Mouse (Mus musculus): ENCODE results near the gene C5ar1.
"Not testable (repeated sequence)": the region's sequence is repeated elsewhere in the genome, so short reads cannot be mapped to it uniquely, and the experiment has no call there.

Gene C5ar1

DNA sequence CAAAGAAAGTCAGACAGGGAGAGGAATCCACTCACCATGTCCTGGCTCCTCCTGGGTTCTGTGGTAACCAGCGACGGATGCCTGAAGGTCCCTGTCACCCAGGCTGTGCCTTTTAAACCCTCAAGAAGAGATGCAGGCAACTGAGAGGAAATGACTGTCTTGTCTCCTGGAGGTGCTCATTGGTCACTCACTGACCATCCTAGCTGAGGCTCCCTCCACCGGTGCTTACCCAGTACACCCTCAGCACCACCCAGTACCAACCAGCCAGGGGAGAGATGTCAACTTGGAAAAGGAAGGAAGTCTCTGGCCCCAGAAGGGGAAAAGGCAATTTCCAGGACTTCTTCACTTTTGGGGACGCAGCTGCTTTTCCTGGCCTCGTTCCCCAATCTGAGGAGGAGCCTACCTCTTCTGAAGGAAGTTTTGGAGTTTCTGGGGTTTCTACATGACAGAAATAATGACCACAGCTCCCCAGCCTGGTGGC is at the start of gene C5ar1:
TSS of gene C5ar1 (minus strand) at position 431 of the 481 bp plus-strand sequence.
- no peak for DNase-seq (ENCODE audit: low read depth, low spot score)

GRCm38 (mm10) chr7:16308555-16309317 is 49.4 kb upstream of the C5ar1 start:
- DNase-seq (ENCODE audit: low read depth, low spot score): peak; percentile 45

DNA sequence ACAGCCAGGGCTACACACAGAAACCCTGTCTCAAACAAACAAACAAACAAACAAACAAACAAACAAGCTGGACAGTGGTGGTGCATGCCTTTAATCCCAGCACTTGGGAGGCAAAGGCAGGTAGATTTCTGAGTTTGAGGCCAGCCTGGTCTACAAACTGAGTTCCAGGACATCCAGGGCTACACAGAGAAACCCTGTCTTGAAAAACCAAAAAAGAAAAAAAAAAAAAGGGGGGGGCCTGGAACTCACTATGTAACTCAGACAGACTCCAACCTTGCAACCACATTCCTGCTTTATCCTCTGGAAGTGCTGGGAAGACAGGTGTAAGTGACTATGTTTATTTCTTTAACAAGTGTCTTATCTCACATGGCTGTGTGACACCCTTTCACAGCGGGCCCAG is 48.8 kb upstream of the C5ar1 start, which contains the start of gene Bbc3:
TSS of gene Bbc3 (plus strand) at position 301 of the 400 bp plus-strand sequence.
- DNase-seq (ENCODE audit: low read depth, low spot score): not testable (repeated sequence)

DNA sequence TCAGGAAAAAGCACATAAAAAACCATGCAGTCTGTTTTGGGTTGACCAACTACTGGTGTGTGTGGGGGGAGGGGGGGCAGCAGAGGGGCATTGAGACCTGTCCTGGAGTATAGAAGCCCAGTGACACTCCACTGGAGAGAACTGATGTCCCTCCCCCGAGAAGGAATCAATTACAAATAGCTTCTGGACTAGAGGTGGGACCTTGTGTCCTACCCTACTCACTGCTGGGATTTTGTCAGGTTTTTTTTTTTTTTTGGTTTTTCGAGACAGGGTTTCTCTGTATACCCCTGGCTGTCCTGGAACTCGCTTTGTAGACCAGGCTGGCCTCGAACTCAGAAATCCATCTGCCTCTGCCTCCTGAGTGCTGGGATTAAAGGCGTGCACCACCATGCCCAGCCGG is 47.8 kb upstream of the C5ar1 start:
- DNase-seq (ENCODE audit: low read depth, low spot score): not testable (repeated sequence)

GRCm38 (mm10) chr7:16299419-16300035 is 40.2 kb upstream of the C5ar1 start:
- DNase-seq (ENCODE audit: low read depth, low spot score): no peak

DNA sequence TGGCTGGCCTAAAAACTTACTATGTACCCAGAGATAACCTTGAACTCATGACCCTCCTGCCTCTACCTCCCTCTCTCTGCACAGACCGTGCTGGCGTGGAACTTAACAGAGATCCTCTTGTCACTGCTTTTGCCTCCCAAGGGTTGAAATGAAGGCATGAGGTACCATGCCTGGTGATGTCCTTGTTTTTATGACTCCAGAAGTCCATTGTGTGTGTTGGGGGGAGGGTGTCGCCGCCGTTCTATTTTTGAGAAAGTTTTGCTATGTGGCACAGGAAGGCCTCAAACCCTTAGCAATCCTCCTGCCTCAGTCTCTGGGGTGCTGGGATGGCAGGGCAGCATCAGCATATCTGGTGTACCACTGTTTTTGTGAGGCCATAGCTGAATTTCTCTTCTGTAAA is 39.6 kb upstream of the C5ar1 start:
- DNase-seq (ENCODE audit: low read depth, low spot score): no peak

- DNase-seq (ENCODE audit: low read depth, low spot score): no peak
Measured at GRCm38 (mm10) chr7:16297616-16298015, 38.3 kb upstream of the C5ar1 start.

GRCm38 (mm10) chr7:16296766-16297390 is 37.5 kb upstream of the C5ar1 start:
- peak; percentile 93 for DNase-seq (ENCODE audit: low read depth, low spot score)

- no peak for DNase-seq (ENCODE audit: low read depth, low spot score)
Measured at GRCm38 (mm10) chr7:16296146-16296545, 36.8 kb upstream of the C5ar1 start.

GRCm38 (mm10) chr7:16295321-16295900 is 36.1 kb upstream of the C5ar1 start:
- DNase-seq (ENCODE audit: low read depth, low spot score): peak; percentile 83

DNA sequence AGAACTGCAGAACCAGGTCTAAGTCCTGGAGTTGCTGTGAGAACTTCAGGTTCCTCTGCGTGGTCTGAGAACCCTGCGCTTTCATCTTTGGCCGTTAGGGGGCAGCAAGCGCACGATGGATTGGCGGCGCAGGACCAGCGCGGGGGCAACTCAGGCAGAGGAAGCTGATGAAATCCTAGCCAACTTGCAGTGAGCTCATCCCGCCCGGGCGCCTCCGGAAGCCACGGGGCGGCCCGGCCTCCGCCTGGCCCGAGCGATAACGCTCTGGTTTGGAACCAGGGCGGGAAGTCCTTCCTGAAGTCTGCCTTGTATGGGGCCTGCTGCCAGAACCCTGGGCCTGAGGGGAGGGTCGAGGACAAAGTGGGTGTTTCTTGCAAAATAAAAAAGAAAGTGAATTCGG is 35.5 kb upstream of the C5ar1 start:
- peak; percentile 90 for DNase-seq (ENCODE audit: low read depth, low spot score)

GRCm38 (mm10) chr7:16294346-16294745 is 35.0 kb upstream of the C5ar1 start:
- DNase-seq (ENCODE audit: low read depth, low spot score): no peak

- DNase-seq (ENCODE audit: low read depth, low spot score): no peak
Measured at GRCm38 (mm10) chr7:16287791-16288190, 28.5 kb upstream of the C5ar1 start.

DNA sequence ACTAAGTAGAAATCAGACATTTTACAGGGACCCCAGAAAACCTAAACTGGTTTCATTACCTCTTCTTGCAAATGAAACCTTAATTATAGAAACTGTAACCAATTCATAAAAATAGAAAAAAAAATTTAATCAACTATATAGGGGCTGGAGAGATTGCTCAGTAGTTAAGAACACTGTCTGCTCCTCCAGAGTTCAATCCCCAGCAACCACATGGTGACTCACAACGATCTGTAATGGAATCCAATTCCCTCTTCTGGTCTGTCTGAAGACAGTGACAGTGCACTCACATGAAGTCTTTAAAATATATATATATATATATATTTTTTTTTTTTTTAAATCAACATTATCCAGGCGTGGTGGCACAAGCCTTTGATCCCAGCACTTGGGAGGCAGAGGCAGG is 27.7 kb upstream of the C5ar1 start:
- no peak for DNase-seq (ENCODE audit: low read depth, low spot score)

- DNase-seq (ENCODE audit: low read depth, low spot score): peak; percentile 98
Measured at GRCm38 (mm10) chr7:16286026-16286961, 27.0 kb upstream of the C5ar1 start, which contains the start of gene Ccdc9. TSS of gene Ccdc9 (minus strand) at chr7:16286795.

GRCm38 (mm10) chr7:16285450-16286025 is 26.2 kb upstream of the C5ar1 start:
- peak; percentile 88 for DNase-seq (ENCODE audit: low read depth, low spot score)

GRCm38 (mm10) chr7:16284904-16285303 is 25.6 kb upstream of the C5ar1 start:
- no peak for DNase-seq (ENCODE audit: low read depth, low spot score)

DNA sequence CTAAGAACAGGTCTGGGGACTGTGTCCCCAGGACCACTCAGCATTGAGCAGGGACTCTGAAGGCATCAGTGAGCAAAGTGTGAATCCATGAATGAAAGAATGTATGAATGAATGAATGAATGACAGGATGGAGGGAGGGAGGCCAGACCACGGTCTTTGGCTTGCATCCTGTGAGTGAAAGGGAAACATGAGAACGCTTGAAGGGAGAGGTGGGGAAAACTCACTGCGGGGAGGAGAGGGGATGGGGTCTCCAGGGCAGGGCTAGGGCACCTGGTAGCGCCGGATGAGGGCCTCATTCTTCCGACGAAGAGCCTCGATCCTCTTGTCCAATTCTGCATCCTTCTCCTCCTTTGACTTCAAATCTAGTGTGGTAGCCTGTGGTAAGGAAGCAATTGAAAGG is 24.7 kb upstream of the C5ar1 start:
- no peak for DNase-seq (ENCODE audit: low read depth, low spot score)

GRCm38 (mm10) chr7:16282334-16282733 is 23.0 kb upstream of the C5ar1 start:
- DNase-seq (ENCODE audit: low read depth, low spot score): no peak

DNA sequence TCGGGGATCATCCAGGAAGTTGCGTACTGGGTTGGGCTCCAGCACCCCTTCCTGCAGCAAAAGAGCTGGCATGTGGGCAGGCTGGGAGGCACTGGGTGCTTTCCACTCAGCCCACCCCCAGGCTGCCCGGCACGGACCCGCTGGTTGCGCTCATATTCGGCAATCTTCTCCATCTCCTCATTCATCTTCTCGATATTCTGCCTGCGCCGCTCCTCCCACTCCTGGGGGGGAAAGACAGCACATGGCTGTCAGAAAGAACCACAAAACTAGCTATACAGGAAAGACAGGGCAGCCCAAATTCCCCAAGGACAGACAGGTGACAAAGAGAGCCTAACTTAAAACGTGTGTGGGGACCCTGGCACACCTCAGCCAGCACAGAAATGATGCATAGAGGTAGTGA is 21.4 kb upstream of the C5ar1 start:
- no peak for DNase-seq (ENCODE audit: low read depth, low spot score)

Measured in ES-CJ7 (cell line).